Mouse (Mus musculus): Measurements from ENCODE around the gene Rmnd5b.

DNA sequence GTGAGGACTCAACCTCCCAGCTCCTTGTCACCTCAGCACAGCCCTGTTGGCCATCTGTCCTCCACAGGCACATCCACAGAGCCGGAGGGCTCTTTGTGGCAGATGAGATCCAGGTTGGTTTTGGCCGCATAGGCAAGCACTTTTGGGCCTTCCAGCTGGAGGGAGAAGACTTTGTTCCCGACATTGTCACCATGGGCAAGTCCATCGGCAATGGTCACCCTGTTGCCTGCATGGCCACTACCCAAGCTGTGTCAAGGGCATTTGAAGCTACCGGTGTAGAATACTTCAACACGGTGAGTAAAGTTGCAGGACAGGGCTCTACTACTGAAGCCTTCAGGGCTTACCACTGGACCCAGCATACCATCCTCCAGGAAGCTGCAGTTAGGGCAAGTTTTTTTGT, 41.8 kb downstream of the Rmnd5b start:
- TF ChIP-seq POLR2A (IDR thresholded peaks at IDR 0.05; ENCODE audit: borderline replicate concordance, insufficient read depth, low read length) (no peak), CTCF (IDR thresholded peaks at IDR 0.05; ENCODE audit: borderline replicate concordance, insufficient read depth, low read depth, low read length) (no peak)

Data from cerebellum, adult 2 months (tissue).